Mouse (Mus musculus): Measurements from ENCODE around the gene Gm10577. TPM values are rescaled to one million over a fixed set of nuclear protein-coding genes. Genes with fewer than 3 reads are reported as not detected.

Gene Gm10577
- polyA plus RNA-seq, 1 experiment from 2014 or later = not detected

GRCm38 (mm10) chr4:101026995-101027394, 6.5 kb upstream of the Gm10577 start:
- no peak overlapping the region for H3K4me3 ChIP-seq (replicated peaks)
- H3K4me1 ChIP-seq (replicated peaks) = no peaks in the 10 kb centered on the region
- no peak overlapping the region for H3K27ac ChIP-seq
- WGBS (ENCODE audit: insufficient replicate concordance) = 54% methylated on average over 2 of the region's 2 CpGs
- no peak for DNase-seq
- H3K36me3 ChIP-seq = no peaks in the 10 kb centered on the region
- H3K27me3 ChIP-seq = no peaks in the 10 kb centered on the region
- H3K9me3 ChIP-seq (replicated peaks) = no peaks in the 10 kb centered on the region
- H3K9ac ChIP-seq = no peak overlapping the region
- no peak for ATAC-seq (ENCODE audit: low read depth)
- no peak overlapping the region for H3K4me2 ChIP-seq

DNA sequence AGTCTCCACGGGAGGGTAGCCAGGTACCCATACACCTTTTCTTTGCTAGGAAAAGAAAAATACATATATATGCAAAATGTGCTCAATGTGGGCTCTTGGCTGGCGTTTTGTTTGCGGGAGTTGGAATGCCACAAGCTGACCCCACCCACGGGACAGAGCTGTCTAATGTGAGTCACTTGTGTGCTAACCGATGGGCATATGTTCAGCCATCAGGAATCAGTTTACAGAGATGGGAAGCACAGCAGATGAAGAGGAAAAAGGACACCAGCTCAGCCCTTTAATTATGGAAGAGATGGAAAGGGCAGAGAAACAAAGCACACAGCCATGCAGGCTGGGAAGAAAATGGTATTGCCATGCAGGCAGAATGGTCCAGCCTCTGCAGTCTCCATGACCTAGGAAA, 6.1 kb upstream of the Gm10577 start:
- no peaks in the 10 kb centered on the region for H3K9me3 ChIP-seq (replicated peaks)
- no peak overlapping the region for H3K9ac ChIP-seq
- no peaks in the 10 kb centered on the region for H3K36me3 ChIP-seq
- no peak overlapping the region for H3K4me3 ChIP-seq (replicated peaks)
- H3K4me1 ChIP-seq (replicated peaks) = no peaks in the 10 kb centered on the region
- 58% methylated on average over 5 of the region's 5 CpGs for WGBS (ENCODE audit: insufficient replicate concordance)
- DNase-seq (no peak), ATAC-seq (ENCODE audit: low read depth) (no peak)
- H3K27ac ChIP-seq = no peak overlapping the region
- no peak overlapping the region for H3K4me2 ChIP-seq
- no peaks in the 10 kb centered on the region for H3K27me3 ChIP-seq

DNA sequence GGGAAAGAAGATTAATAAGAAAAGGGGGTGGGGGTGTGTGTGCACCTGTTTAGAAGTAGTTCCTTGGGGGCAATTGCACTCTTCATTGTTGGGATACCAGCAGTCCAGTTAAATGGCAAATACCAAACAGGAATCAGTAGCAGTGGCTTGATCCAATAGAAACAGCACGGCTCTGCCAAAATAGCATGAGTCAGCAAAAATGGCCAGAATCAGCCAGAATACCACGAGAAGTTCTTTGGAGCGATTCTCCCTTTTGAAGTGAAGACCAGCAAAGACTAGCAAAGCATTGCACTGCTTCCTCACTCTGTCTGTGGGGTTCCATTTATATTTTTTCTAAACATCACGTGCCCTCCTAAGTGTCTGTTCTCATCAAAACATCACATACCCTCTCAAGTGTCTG, 2.7 kb downstream of the Gm10577 start:
- no peak for ATAC-seq (ENCODE audit: low read depth)
- 70% methylated on average over 4 of the region's 4 CpGs for WGBS (ENCODE audit: insufficient replicate concordance)

DNA sequence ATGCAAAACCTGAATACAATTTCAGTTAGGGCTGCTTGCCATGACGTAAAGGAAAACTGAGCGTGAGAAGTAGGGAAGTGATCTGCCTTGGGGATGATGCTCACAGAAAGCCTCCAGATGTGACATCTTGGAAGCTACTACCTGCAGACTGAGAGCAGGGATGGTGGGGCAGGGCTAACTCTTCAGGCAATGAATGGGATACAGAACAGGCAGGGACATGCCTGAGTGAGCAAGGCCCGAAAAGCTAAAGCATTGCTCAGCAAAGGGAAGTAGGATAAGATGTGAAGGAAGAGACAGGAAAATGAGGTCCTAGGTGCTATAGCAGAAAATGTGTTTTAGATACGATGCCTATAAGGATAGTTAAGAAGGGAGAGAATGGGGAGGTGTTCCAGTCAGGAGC, 11.4 kb downstream of the Gm10577 start:
- Histone ChIP-seq H3K27ac (no peak overlapping the region), H3K4me1 (replicated peaks) (no peaks in the 10 kb centered on the region), H3K9ac (no peak overlapping the region), H3K9me3 (replicated peaks) (no peaks in the 10 kb centered on the region), H3K27me3 (no peaks in the 10 kb centered on the region), H3K36me3 (no peaks in the 10 kb centered on the region), H3K4me2 (no peak overlapping the region), H3K4me3 (replicated peaks) (no peak overlapping the region)
- ATAC-seq (ENCODE audit: low read depth) = no peak
- WGBS (ENCODE audit: insufficient replicate concordance) = 76% methylated on average over 4 of the region's 4 CpGs
- no peak for DNase-seq

More for the DNA sequence above, 2.7 kb downstream of the Gm10577 start:
- Histone ChIP-seq H3K27ac (no peak overlapping the region), H3K9me3 (replicated peaks) (no peaks in the 10 kb centered on the region), H3K36me3 (no peaks in the 10 kb centered on the region), H3K9ac (no peak overlapping the region), H3K4me2 (no peak overlapping the region), H3K4me1 (replicated peaks) (no peaks in the 10 kb centered on the region), H3K4me3 (replicated peaks) (no peak overlapping the region), H3K27me3 (no peaks in the 10 kb centered on the region)
- DNase-seq = no peak

- WGBS (ENCODE audit: insufficient replicate concordance) = 66% methylated on average over 5 of the region's 5 CpGs
- H3K4me1 ChIP-seq (replicated peaks) = no peaks in the 10 kb centered on the region
- no peak for ATAC-seq (ENCODE audit: low read depth)
These were observed 12.1 kb downstream of the Gm10577 start for GRCm38 (mm10) chr4:101008362-101008769.

GRCm38 (mm10) chr4:101002961-101003360, 17.5 kb downstream of the Gm10577 start:
- ATAC-seq (ENCODE audit: low read depth) = no peak
- H3K27ac ChIP-seq = no peak overlapping the region
- 90% methylated on average over 16 of the region's 16 CpGs for WGBS (ENCODE audit: insufficient replicate concordance)
- H3K4me3 ChIP-seq (replicated peaks) = no peak overlapping the region
- H3K4me1 ChIP-seq (replicated peaks) = peaks cover 8% of the 10 kb centered on the region; the same call in 1 of the 2 replicates
- no peak overlapping the region for H3K4me2 ChIP-seq
- H3K27me3 ChIP-seq = no peaks in the 10 kb centered on the region
- no peak overlapping the region for H3K9ac ChIP-seq
- peaks cover 10% of the 10 kb centered on the region for H3K36me3 ChIP-seq
- no peak for DNase-seq
- H3K9me3 ChIP-seq (replicated peaks) = no peaks in the 10 kb centered on the region

More at GRCm38 (mm10) chr4:101008362-101008769, 12.1 kb downstream of the Gm10577 start:
- H3K36me3 ChIP-seq = peaks cover 1% of the 10 kb centered on the region; the same call in 1 of the 2 replicates
- no peak for DNase-seq
- H3K27ac ChIP-seq = no peak overlapping the region
- no peak overlapping the region for H3K9ac ChIP-seq
- H3K27me3 ChIP-seq = no peaks in the 10 kb centered on the region
- no peaks in the 10 kb centered on the region for H3K9me3 ChIP-seq (replicated peaks)
- no peak overlapping the region for H3K4me2 ChIP-seq
- no peak overlapping the region for H3K4me3 ChIP-seq (replicated peaks)

DNA sequence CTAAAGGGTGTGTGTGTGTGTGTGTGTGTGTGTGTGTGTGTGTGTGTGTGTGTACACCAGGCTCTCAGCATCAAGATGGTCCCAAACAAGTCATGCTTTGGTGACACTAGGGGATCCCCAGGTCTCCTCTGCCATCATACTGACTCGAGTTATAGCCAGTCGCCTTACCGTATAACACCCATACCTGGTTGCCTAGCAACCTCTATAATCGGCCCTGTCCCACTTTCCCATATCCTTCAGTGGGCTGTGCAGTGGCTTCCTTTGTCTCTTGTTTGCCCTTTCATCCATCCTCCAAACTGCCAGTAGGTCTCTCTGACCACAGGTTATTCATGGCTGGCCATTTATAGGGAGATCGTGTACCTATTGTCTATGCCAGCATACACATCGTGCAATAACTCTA, 19.4 kb downstream of the Gm10577 start:
- no peak overlapping the region for H3K4me3 ChIP-seq (replicated peaks)
- H3K4me2 ChIP-seq = no peak overlapping the region
- WGBS (ENCODE audit: insufficient replicate concordance) = 82% methylated on average over 6 of the region's 6 CpGs
- H3K4me1 ChIP-seq (replicated peaks) = peaks cover 26% of the 10 kb centered on the region
- H3K27ac ChIP-seq = no peak overlapping the region
- H3K9me3 ChIP-seq (replicated peaks) = no peaks in the 10 kb centered on the region
- no peak overlapping the region for H3K9ac ChIP-seq
- no peak for ATAC-seq (ENCODE audit: low read depth)
- H3K27me3 ChIP-seq = no peaks in the 10 kb centered on the region
- peaks cover 10% of the 10 kb centered on the region for H3K36me3 ChIP-seq
- DNase-seq = no peak

- no peak overlapping the region for H3K9ac ChIP-seq
These were observed 19.9 kb downstream of the Gm10577 start for GRCm38 (mm10) chr4:101000622-101001021.

GRCm38 (mm10) chr4:100998906-100999305, 21.6 kb downstream of the Gm10577 start:
- H3K27ac ChIP-seq = peak overlapping the region; percentile 5; the same call in 1 of the 2 replicates
- no peak overlapping the region for H3K4me3 ChIP-seq (replicated peaks)
- WGBS (ENCODE audit: insufficient replicate concordance) = 77% methylated on average over 8 of the region's 8 CpGs
- ATAC-seq (ENCODE audit: low read depth) (no peak), DNase-seq (no peak)
- no peak overlapping the region for H3K9ac ChIP-seq
- peaks cover 38% of the 10 kb centered on the region for H3K4me1 ChIP-seq (replicated peaks)
- peaks cover 10% of the 10 kb centered on the region for H3K36me3 ChIP-seq
- no peak overlapping the region for H3K4me2 ChIP-seq
- H3K27me3 ChIP-seq = no peaks in the 10 kb centered on the region
- no peaks in the 10 kb centered on the region for H3K9me3 ChIP-seq (replicated peaks)

More at GRCm38 (mm10) chr4:101000622-101001021, 19.9 kb downstream of the Gm10577 start:
- H3K9me3 ChIP-seq (replicated peaks) = no peaks in the 10 kb centered on the region
- no peak overlapping the region for H3K4me3 ChIP-seq (replicated peaks)
- ATAC-seq (ENCODE audit: low read depth) (no peak), DNase-seq (no peak)
- no peaks in the 10 kb centered on the region for H3K27me3 ChIP-seq
- H3K27ac ChIP-seq = no peak overlapping the region
- peaks cover 30% of the 10 kb centered on the region for H3K4me1 ChIP-seq (replicated peaks)
- 79% methylated on average over 3 of the region's 3 CpGs for WGBS (ENCODE audit: insufficient replicate concordance)
- H3K36me3 ChIP-seq = peaks cover 10% of the 10 kb centered on the region
- H3K4me2 ChIP-seq = no peak overlapping the region

- no peak overlapping the region for H3K4me3 ChIP-seq (replicated peaks)
- no peak overlapping the region for H3K9ac ChIP-seq
- 7% methylated on average over 2 of the region's 2 CpGs for WGBS (ENCODE audit: insufficient replicate concordance)
- peaks cover 45% of the 10 kb centered on the region for H3K4me1 ChIP-seq (replicated peaks)
- H3K27me3 ChIP-seq = no peaks in the 10 kb centered on the region
- H3K4me2 ChIP-seq = no peak overlapping the region
- DNase-seq (no peak), ATAC-seq (ENCODE audit: low read depth) (no peak)
- no peak overlapping the region for H3K27ac ChIP-seq
- H3K9me3 ChIP-seq (replicated peaks) = no peaks in the 10 kb centered on the region
- peaks cover 6% of the 10 kb centered on the region for H3K36me3 ChIP-seq
These were observed 22.4 kb downstream of the Gm10577 start for GRCm38 (mm10) chr4:100998145-100998544.

- Histone ChIP-seq H3K27ac (peak overlapping the region; percentile 98), H3K27me3 (no peaks in the 10 kb centered on the region), H3K4me3 (replicated peaks) (peak overlapping the region; percentile 57), H3K4me1 (replicated peaks) (peaks cover 65% of the 10 kb centered on the region), H3K36me3 (no peaks in the 10 kb centered on the region), H3K9ac (peak overlapping the region; percentile 12; the same call in 1 of the 2 replicates), H3K4me2 (peak overlapping the region; percentile 65), H3K9me3 (replicated peaks) (no peaks in the 10 kb centered on the region)
- 74% methylated on average over 4 of the region's 4 CpGs for WGBS (ENCODE audit: insufficient replicate concordance)
- DNase-seq = no peak
- ATAC-seq (ENCODE audit: low read depth) = no peak
These were observed 24.3 kb downstream of the Gm10577 start for GRCm38 (mm10) chr4:100996060-100996651.

DNA sequence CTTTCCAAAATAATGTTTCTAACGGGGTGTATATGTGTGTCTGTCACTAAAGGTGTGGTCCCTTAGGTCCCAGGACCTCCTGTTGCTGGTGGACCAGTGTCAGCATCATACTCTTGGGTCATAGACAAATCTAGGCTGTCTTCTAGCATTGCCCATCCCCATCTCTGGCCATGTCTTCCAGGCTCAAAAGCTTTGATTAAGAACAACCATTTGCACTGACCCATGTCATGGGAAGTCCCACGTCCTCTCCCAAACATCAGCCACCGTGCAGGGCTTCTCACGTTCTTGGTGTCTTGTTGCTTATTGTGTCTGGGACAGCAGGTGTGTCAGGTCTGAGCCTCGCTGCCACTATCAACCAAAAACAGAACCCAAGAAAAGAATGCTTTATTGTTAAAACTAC, 24.9 kb downstream of the Gm10577 start:
- peak overlapping the region; percentile 98 for H3K27ac ChIP-seq

More for the DNA sequence above, 24.9 kb downstream of the Gm10577 start:
- H3K36me3 ChIP-seq = no peaks in the 10 kb centered on the region
- peaks cover 67% of the 10 kb centered on the region for H3K4me1 ChIP-seq (replicated peaks)
- H3K4me3 ChIP-seq (replicated peaks) = peak overlapping the region; percentile 57
- WGBS (ENCODE audit: insufficient replicate concordance) = 77% methylated on average over 5 of the region's 5 CpGs
- H3K27me3 ChIP-seq = no peaks in the 10 kb centered on the region
- peak overlapping the region; percentile 65 for H3K4me2 ChIP-seq
- no peaks in the 10 kb centered on the region for H3K9me3 ChIP-seq (replicated peaks)
- ATAC-seq (ENCODE audit: low read depth) = no peak
- DNase-seq = no peak
- H3K9ac ChIP-seq = peak overlapping the region; percentile 75
